Mouse (Mus musculus): ENCODE measurements around the gene Angptl3. TPM values are rescaled to one million over a fixed set of nuclear protein-coding genes. Genes with fewer than 3 reads are reported as not detected.

Gene Angptl3
- polyA plus RNA-seq (2014; fragmentation: Nextera tagmentation; extraction: Ambion mirVana), result 0.36 and 0.73 TPM in 2 replicates

DNA sequence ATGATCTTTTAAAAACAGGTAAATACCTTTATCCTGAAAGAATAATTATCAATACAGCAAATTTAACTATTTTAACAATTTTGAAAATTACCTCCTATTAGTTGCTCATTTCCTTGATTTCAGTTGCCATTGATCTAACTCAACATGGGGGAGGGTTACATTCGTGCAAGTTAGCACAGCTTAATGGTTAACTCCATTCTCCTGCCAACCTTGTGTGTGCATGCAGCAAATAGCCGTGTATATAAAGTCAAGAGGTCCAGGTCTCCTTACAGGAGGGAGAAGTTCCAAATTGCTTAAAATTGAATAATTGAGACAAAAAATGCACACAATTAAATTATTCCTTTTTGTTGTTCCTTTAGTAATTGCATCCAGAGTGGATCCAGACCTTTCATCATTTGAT is at the start of gene Angptl3:
Angptl3 (plus strand) TSS at position 269 of the 400 bp plus-strand sequence.
- 88% methylated on average over 2 of the region's 2 CpGs for WGBS
- Histone ChIP-seq H3K36me3 (ENCODE audit: control insufficient read depth, insufficient read depth, low read length) (peaks cover 2% of the 10 kb centered on the region; the same call in 1 of the 2 replicates), H3K9ac (ENCODE audit: low read length) (no peak within 1 kb of the TSS), H3K4me1 (ENCODE audit: control insufficient read depth, insufficient read depth, low read length) (no peaks in the 10 kb centered on the region), H3K27ac (ENCODE audit: low read depth, low read length) (no peak within 1 kb of the TSS), H3K9me3 (replicated peaks; ENCODE audit: control insufficient read depth, low read length) (no peaks in the 10 kb centered on the region), H3K4me2 (ENCODE audit: low read length) (no peak within 1 kb of the TSS), H3K4me3 (ENCODE audit: low read depth, low read length) (no peak within 1 kb of the TSS), H3K27me3 (replicated peaks; ENCODE audit: control insufficient read depth, insufficient read depth, low read length) (no peaks in the 10 kb centered on the region)
- DNase-seq (ENCODE audit: low spot score) (no peak), ATAC-seq (no peak)

DNA sequence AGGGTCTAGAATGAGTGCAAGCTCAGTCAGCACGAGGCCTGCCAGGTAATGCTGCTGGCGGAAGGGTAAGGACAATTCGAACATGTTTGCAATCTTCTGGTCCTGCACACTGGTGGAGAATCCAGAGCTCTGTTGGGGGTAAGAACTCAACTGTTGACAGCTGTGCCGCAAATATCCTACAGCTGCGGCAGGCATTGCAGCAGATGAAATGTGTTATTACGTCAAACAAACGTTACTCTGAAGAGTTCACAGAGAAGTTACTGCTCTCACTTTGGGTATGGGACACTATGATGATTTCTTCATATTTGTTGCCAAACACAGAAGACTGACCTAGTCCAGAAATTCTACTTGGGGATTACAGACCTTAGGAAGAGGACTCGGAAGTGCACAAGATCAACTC is 46.1 kb upstream of the Angptl3 start:
- ATAC-seq (no peak), DNase-seq (ENCODE audit: low spot score) (no peak)
- no peak overlapping the region for H3K9ac ChIP-seq (ENCODE audit: low read length)
- no peaks in the 10 kb centered on the region for H3K27me3 ChIP-seq (replicated peaks; ENCODE audit: control insufficient read depth, insufficient read depth, low read length)
- no peak overlapping the region for H3K4me3 ChIP-seq (ENCODE audit: low read depth, low read length)
- WGBS, result 92% methylated on average over 8 of the region's 8 CpGs
- H3K4me2 ChIP-seq (ENCODE audit: low read length), result no peak overlapping the region
- no peaks in the 10 kb centered on the region for H3K4me1 ChIP-seq (ENCODE audit: control insufficient read depth, insufficient read depth, low read length)
- H3K27ac ChIP-seq (ENCODE audit: low read depth, low read length), result no peak overlapping the region
- H3K9me3 ChIP-seq (replicated peaks; ENCODE audit: control insufficient read depth, low read length), result no peaks in the 10 kb centered on the region
- H3K36me3 ChIP-seq (ENCODE audit: control insufficient read depth, insufficient read depth, low read length), result peaks cover 50% of the 10 kb centered on the region

DNA sequence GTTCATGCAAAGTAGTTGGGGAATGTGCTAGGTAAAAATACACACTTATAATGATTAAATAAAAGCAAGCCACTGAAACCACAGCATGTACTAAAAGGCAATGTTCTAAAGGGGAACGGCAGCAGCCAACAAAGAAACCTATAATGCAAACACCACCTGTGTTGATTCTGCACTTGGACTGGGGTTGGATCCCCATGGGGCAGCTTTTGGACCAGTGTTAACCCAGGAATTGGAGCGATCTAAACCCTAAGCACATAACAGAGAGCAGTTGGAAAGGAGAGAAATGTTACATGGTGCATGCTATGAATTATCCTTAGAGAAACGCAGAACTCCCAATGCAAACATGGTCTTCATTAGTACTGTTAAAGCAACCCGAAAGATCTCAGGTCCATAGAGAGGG is 37.3 kb upstream of the Angptl3 start:
- Histone ChIP-seq H3K9me3 (replicated peaks; ENCODE audit: control insufficient read depth, low read length) (no peaks in the 10 kb centered on the region), H3K36me3 (ENCODE audit: control insufficient read depth, insufficient read depth, low read length) (peaks cover 18% of the 10 kb centered on the region), H3K4me3 (ENCODE audit: low read depth, low read length) (no peak overlapping the region), H3K9ac (ENCODE audit: low read length) (no peak overlapping the region), H3K27me3 (replicated peaks; ENCODE audit: control insufficient read depth, insufficient read depth, low read length) (no peaks in the 10 kb centered on the region), H3K27ac (ENCODE audit: low read depth, low read length) (no peak overlapping the region), H3K4me2 (ENCODE audit: low read length) (no peak overlapping the region), H3K4me1 (ENCODE audit: control insufficient read depth, insufficient read depth, low read length) (no peaks in the 10 kb centered on the region)
- no peak for ATAC-seq
- 86% methylated on average over 4 of the region's 4 CpGs for WGBS
- no peak for DNase-seq (ENCODE audit: low spot score)

DNA sequence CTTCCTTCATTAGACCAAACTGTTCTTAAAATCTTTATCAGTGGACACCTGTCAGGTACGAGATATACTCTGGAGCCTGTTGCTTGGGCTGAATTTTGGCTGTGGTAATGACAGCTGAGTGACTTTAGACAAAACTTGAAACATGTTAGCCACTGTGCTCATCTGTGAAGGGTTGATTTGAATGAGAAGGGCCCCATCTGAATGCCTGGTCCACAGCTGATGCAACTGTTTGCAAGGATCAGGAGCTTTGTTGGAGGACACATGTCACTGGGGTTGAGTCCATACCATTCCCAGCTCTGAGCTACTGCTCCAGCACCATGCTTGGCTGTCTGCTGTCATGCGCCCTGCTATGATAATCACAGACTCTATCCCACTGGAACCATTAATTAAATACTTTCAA is 25.2 kb upstream of the Angptl3 start:
- H3K9ac ChIP-seq (ENCODE audit: low read length), result no peak overlapping the region
- no peaks in the 10 kb centered on the region for H3K9me3 ChIP-seq (replicated peaks; ENCODE audit: control insufficient read depth, low read length)
- H3K36me3 ChIP-seq (ENCODE audit: control insufficient read depth, insufficient read depth, low read length), result peaks cover 31% of the 10 kb centered on the region
- no peak overlapping the region for H3K4me3 ChIP-seq (ENCODE audit: low read depth, low read length)
- DNase-seq (ENCODE audit: low spot score) (no peak), ATAC-seq (no peak)
- H3K27ac ChIP-seq (ENCODE audit: low read depth, low read length), result no peak overlapping the region
- H3K27me3 ChIP-seq (replicated peaks; ENCODE audit: control insufficient read depth, insufficient read depth, low read length), result no peaks in the 10 kb centered on the region
- no peak overlapping the region for H3K4me2 ChIP-seq (ENCODE audit: low read length)
- H3K4me1 ChIP-seq (ENCODE audit: control insufficient read depth, insufficient read depth, low read length), result no peaks in the 10 kb centered on the region
- 86% methylated on average over 2 of the region's 2 CpGs for WGBS

DNA sequence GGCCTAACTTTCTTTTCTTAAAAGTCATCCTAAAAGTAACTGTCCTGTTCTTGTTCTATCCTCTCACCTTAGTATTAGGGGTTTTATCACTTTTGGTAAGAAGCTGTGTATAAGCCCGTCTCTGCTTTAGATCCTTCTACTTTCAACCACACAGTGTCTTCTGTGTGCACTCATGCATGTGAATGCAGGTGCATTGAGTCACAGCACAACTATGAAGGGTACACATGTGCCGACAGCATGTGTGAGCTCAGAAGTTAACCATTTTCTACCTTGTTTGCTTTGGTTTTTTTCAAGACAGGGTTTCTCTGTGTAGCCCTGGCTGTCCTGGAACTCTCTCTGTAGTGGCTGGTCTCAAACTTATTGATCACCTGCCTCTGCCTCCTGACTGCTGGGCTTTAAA is 24.4 kb upstream of the Angptl3 start:
- H3K4me2 ChIP-seq (ENCODE audit: low read length), result no peak overlapping the region
- H3K4me1 ChIP-seq (ENCODE audit: control insufficient read depth, insufficient read depth, low read length), result no peaks in the 10 kb centered on the region
- H3K36me3 ChIP-seq (ENCODE audit: control insufficient read depth, insufficient read depth, low read length), result peaks cover 31% of the 10 kb centered on the region
- H3K4me3 ChIP-seq (ENCODE audit: low read depth, low read length), result no peak overlapping the region
- H3K27ac ChIP-seq (ENCODE audit: low read depth, low read length), result no peak overlapping the region
- no peak overlapping the region for H3K9ac ChIP-seq (ENCODE audit: low read length)
- 84% methylated on average over 2 of the region's 2 CpGs for WGBS
- no peaks in the 10 kb centered on the region for H3K27me3 ChIP-seq (replicated peaks; ENCODE audit: control insufficient read depth, insufficient read depth, low read length)
- H3K9me3 ChIP-seq (replicated peaks; ENCODE audit: control insufficient read depth, low read length), result no peaks in the 10 kb centered on the region
- DNase-seq (ENCODE audit: low spot score) (no peak), ATAC-seq (no peak)

DNA sequence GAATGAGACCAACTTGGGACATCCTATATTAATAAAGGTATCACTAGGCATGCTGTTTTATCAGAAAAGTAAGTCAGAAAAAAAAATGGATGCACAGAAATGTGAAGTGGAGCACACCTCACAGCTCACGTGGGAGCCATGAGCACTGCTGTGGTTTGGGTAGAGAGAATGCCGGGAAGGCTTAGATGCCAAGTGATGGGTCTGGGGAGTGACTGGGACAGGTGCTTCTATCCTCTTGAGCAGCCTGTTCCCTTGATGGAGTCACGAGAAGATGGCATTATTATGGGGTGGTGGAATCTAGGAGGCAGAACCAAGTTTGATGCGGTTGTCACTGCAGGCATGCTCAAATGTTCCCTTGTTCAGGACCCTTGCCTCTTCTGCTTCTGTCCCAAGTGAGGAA is 19.7 kb upstream of the Angptl3 start:
- H3K36me3 ChIP-seq (ENCODE audit: control insufficient read depth, insufficient read depth, low read length), result peaks cover 43% of the 10 kb centered on the region
- H3K9ac ChIP-seq (ENCODE audit: low read length), result no peak overlapping the region
- no peak overlapping the region for H3K4me2 ChIP-seq (ENCODE audit: low read length)
- no peaks in the 10 kb centered on the region for H3K4me1 ChIP-seq (ENCODE audit: control insufficient read depth, insufficient read depth, low read length)
- WGBS, result 88% methylated on average over 4 of the region's 4 CpGs
- no peak overlapping the region for H3K27ac ChIP-seq (ENCODE audit: low read depth, low read length)
- no peak for ATAC-seq
- no peak overlapping the region for H3K4me3 ChIP-seq (ENCODE audit: low read depth, low read length)
- no peaks in the 10 kb centered on the region for H3K9me3 ChIP-seq (replicated peaks; ENCODE audit: control insufficient read depth, low read length)
- no peak for DNase-seq (ENCODE audit: low spot score)
- H3K27me3 ChIP-seq (replicated peaks; ENCODE audit: control insufficient read depth, insufficient read depth, low read length), result no peaks in the 10 kb centered on the region

DNA sequence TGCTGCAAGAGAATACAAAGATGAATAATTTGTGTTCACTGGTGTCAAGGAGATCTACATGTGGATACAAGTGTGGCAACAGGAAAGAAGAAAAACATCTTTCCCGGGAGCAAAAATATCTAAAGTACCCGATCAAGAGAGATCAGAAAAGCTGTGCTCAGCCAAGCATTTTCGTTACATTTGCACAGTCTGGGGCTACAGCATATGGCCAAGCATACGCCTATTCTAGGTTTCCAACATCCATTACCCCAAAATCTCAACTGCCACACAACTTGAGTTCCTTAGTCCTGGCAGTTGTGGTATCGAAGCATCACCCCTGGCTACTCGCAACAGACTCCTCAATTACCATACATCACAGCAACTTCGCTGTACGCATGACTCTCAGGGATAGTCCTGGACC is 8.5 kb upstream of the Angptl3 start:
- H3K9me3 ChIP-seq (replicated peaks; ENCODE audit: control insufficient read depth, low read length), result no peaks in the 10 kb centered on the region
- H3K27me3 ChIP-seq (replicated peaks; ENCODE audit: control insufficient read depth, insufficient read depth, low read length), result no peaks in the 10 kb centered on the region
- no peak for DNase-seq (ENCODE audit: low spot score)
- 95% methylated on average over 8 of the region's 8 CpGs for WGBS
- no peak overlapping the region for H3K9ac ChIP-seq (ENCODE audit: low read length)
- H3K36me3 ChIP-seq (ENCODE audit: control insufficient read depth, insufficient read depth, low read length), result peaks cover 23% of the 10 kb centered on the region
- no peaks in the 10 kb centered on the region for H3K4me1 ChIP-seq (ENCODE audit: control insufficient read depth, insufficient read depth, low read length)
- H3K4me3 ChIP-seq (ENCODE audit: low read depth, low read length), result no peak overlapping the region
- no peak for ATAC-seq
- H3K4me2 ChIP-seq (ENCODE audit: low read length), result no peak overlapping the region
- no peak overlapping the region for H3K27ac ChIP-seq (ENCODE audit: low read depth, low read length)

DNA sequence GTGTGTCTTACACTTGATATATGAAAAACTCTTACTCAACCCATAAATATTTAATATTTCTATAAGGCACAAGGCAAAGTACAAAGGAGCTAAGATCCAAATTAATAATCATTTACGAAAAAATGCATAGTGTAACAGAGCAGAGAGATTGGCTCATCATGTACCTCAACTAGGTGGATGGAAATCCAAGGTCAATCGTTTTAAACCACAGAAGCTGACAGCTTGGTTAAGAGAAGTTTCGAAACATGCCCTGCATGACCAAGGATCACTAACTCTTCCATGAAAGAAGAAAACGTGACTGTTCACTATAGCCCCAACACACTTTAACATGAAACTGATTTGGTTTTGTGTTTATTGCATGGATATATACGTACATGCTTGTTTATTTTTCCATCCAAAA is 2.4 kb upstream of the Angptl3 start:
- Histone ChIP-seq H3K4me3 (ENCODE audit: low read depth, low read length) (no peak overlapping the region), H3K4me2 (ENCODE audit: low read length) (no peak overlapping the region), H3K27me3 (replicated peaks; ENCODE audit: control insufficient read depth, insufficient read depth, low read length) (no peaks in the 10 kb centered on the region), H3K9ac (ENCODE audit: low read length) (no peak overlapping the region), H3K27ac (ENCODE audit: low read depth, low read length) (no peak overlapping the region), H3K4me1 (ENCODE audit: control insufficient read depth, insufficient read depth, low read length) (no peaks in the 10 kb centered on the region), H3K36me3 (ENCODE audit: control insufficient read depth, insufficient read depth, low read length) (peaks cover 2% of the 10 kb centered on the region; the same call in 1 of the 2 replicates), H3K9me3 (replicated peaks; ENCODE audit: control insufficient read depth, low read length) (no peaks in the 10 kb centered on the region)
- 95% methylated on average over 5 of the region's 5 CpGs for WGBS
- DNase-seq (ENCODE audit: low spot score) (no peak), ATAC-seq (no peak)

DNA sequence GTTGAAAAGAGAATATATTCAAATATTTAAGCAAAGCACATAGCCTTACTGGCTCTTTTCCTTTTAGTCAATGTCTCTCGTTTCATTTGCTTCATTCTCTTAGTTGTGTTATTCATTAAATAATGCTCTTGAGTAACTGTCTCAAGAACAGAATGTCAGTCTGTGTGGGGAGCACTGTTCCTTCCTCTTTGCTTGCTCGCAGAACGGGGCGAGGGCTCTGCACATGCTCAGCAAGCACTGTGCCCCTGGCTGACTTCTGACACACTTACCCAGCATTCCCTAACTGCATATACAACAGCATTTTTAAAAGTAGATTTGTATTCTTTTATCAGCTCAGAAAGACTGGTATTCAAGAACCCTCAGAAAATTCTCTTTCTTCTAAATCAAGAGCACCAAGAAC is 2.2 kb downstream of the Angptl3 start:
- DNase-seq (ENCODE audit: low spot score), result no peak
- Histone ChIP-seq H3K4me2 (ENCODE audit: low read length) (no peak overlapping the region), H3K9me3 (replicated peaks; ENCODE audit: control insufficient read depth, low read length) (no peaks in the 10 kb centered on the region), H3K36me3 (ENCODE audit: control insufficient read depth, insufficient read depth, low read length) (no peaks in the 10 kb centered on the region), H3K27ac (ENCODE audit: low read depth, low read length) (no peak overlapping the region), H3K9ac (ENCODE audit: low read length) (no peak overlapping the region), H3K4me3 (ENCODE audit: low read depth, low read length) (no peak overlapping the region), H3K4me1 (ENCODE audit: control insufficient read depth, insufficient read depth, low read length) (no peaks in the 10 kb centered on the region), H3K27me3 (replicated peaks; ENCODE audit: control insufficient read depth, insufficient read depth, low read length) (no peaks in the 10 kb centered on the region)
- no peak for ATAC-seq
- WGBS, result 82% methylated on average over 4 of the region's 4 CpGs

All from forebrain, embryonic 14.5 days (tissue).